Mouse (Mus musculus): Measurements from ENCODE around the gene Aspg.

DNA sequence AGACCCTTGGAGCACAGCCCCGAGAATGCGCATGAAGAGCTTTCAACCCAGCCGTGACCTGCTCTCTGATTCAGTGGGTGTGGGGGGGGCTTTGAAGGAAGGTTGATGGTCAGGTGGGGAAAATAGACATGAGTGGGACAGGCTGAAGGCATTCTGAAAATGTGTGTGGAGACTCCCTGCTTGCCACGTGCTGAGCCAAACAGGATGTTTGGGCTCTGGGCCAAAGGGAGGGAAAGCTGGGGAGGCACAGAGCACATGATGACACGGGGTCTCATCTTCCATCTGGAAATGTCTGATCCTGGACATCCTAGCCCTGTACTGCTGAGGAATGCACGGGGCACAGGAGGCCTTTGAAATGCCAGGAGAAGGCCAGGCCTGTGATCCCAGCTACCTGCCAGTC lies 19.8 kb upstream of the Aspg start:
- no peak for TF ChIP-seq CTCF (conservative IDR thresholded peaks at IDR 0.05; ENCODE audit: insufficient read depth, insufficient read length, low read depth, low read length)
- TF ChIP-seq POLR2A (IDR thresholded peaks at IDR 0.05; ENCODE audit: low read depth, low read length) = no peak
